Mouse (Mus musculus) hindbrain, embryonic 14.5 days (tissue): Measurements from ENCODE around the gene Vsig10l. TPM values are rescaled to one million over a fixed set of nuclear protein-coding genes. Genes with fewer than 3 reads are reported as not detected.

Experiments
- ATAC-seq: fragments of 200-750 bp; cut with Nextera tagmentation; 2 replicates; pipeline ENCODE4 v1.8.0; 2017; ENCODE audit warnings: moderate number of reproducible peaks, mild to moderate bottlenecking, moderate TSS enrichment, moderate library complexity; ENCODE audit not compliant: low FRiP score
- DNase-seq: peaks from one replicate; pipeline ENCODE4 v3.0.0-alpha.2; 2015; ENCODE audit warnings: low spot score
- H3K27ac ChIP-seq: fragments of 300-500 bp; sonication (generic); 2 replicates; pipeline ENCODE4 v1.5.1; 2014; ENCODE audit warnings: mild to moderate bottlenecking, moderate library complexity
- H3K27me3 ChIP-seq: fragments of 300-500 bp; sonication (generic); 2 replicates; pipeline ENCODE4 v1.6.1; 2014; ENCODE audit warnings: mild to moderate bottlenecking, low read length, mixed read lengths; ENCODE audit not compliant: control insufficient read depth, insufficient read depth
- H3K36me3 ChIP-seq: fragments of 300-500 bp; sonication (generic); replicated peaks from 2 replicates; pipeline ENCODE4 v1.6.1; 2014; ENCODE audit not compliant: control insufficient read depth, insufficient read depth
- H3K4me1 ChIP-seq: fragments of 300-500 bp; sonication (generic); replicated peaks from 2 replicates; pipeline ENCODE4 v1.6.1; 2014; ENCODE audit warnings: antibody characterized with exemption, low read length, mixed read lengths; ENCODE audit not compliant: control insufficient read depth, insufficient read depth
- H3K4me2 ChIP-seq: fragments of 300-500 bp; sonication (generic); replicated peaks from 2 replicates; pipeline ENCODE4 v1.6.1; 2014; ENCODE audit warnings: mild to moderate bottlenecking, moderate library complexity
- H3K4me3 ChIP-seq: fragments of 300-500 bp; sonication (generic); replicated peaks from 2 replicates; pipeline ENCODE4 v1.5.1; 2014; ENCODE audit warnings: mild to moderate bottlenecking, low read length
- H3K9ac ChIP-seq: fragments of 300-500 bp; sonication (generic); 2 replicates; pipeline ENCODE4 v1.6.1; 2014
- H3K9me3 ChIP-seq: fragments of 300-500 bp; sonication (generic); 2 replicates; pipeline ENCODE4 v1.6.1; 2016; ENCODE audit warnings: low read length; ENCODE audit not compliant: control insufficient read depth
- WGBS: fragments of 180-500 bp; shearing (Covaris S2); extraction: QIAGEN DNeasy Blood & Tissue Kit; methylation state at CpG from one replicate; pipeline ENCODE4 v1.1.7; 2014; 5-methylcytosine and 5-hydroxymethylcytosine counted together
- microRNA-seq: library from miRNA; unstranded; fragments of <30 nt; microRNA quantifications from one replicate; pipeline ENCODE4, GENCODE M21; 2016
- polyA plus RNA-seq: library from polyadenylated mRNA; unstranded; fragments of >200 nt; fragmentation: Nextera tagmentation; extraction: Ambion mirVana; gene quantifications from 2 replicates; pipeline ENCODE4 v1.2.1, GENCODE M21; 2014

Vsig10l gene
- polyA plus RNA-seq, 1 experiment from 2014 or later = 15.6 TPM

GRCm38 (mm10) chr7:43495343-43496021 is 32.5 kb downstream of the Vsig10l start:
- H3K36me3 ChIP-seq = no peaks in the 10 kb centered on the region
- no peak overlapping the region for H3K9ac ChIP-seq
- H3K9me3 ChIP-seq = no peaks in the 10 kb centered on the region
- DNase-seq (peak; percentile 69), ATAC-seq (peak; percentile 61; the same call in 1 of the 2 replicates)
- peaks cover 8% of the 10 kb centered on the region; the same call in 1 of the 2 replicates for H3K27me3 ChIP-seq
- H3K27ac ChIP-seq = no peak overlapping the region
- no peaks in the 10 kb centered on the region for H3K4me1 ChIP-seq
- H3K4me3 ChIP-seq = no peak overlapping the region
- WGBS = 13% methylated on average over 21 of the region's 21 CpGs
- H3K4me2 ChIP-seq = peak overlapping the region; percentile 30; the same call in 1 of the 2 replicates

- no peak for ATAC-seq
- H3K4me3 ChIP-seq = no peak overlapping the region
- no peak overlapping the region for H3K27ac ChIP-seq
- no peak for DNase-seq
- 73% methylated on average over 4 of the region's 4 CpGs for WGBS
- no peak overlapping the region for H3K9ac ChIP-seq
- no peaks in the 10 kb centered on the region for H3K36me3 ChIP-seq
- H3K9me3 ChIP-seq = no peaks in the 10 kb centered on the region
- H3K27me3 ChIP-seq = no peaks in the 10 kb centered on the region
- no peak overlapping the region for H3K4me2 ChIP-seq
- no peaks in the 10 kb centered on the region for H3K4me1 ChIP-seq
These were observed 48.9 kb downstream of the Vsig10l start for GRCm38 (mm10) chr7:43511707-43512478.

GRCm38 (mm10) chr7:43512519-43512918 is 49.6 kb downstream of the Vsig10l start:
- H3K4me2 ChIP-seq = no peak overlapping the region
- 86% methylated on average over 4 of the region's 4 CpGs for WGBS
- H3K4me1 ChIP-seq = no peaks in the 10 kb centered on the region
- H3K9ac ChIP-seq = no peak overlapping the region
- H3K27me3 ChIP-seq = no peaks in the 10 kb centered on the region
- H3K36me3 ChIP-seq = no peaks in the 10 kb centered on the region
- ATAC-seq (no peak), DNase-seq (no peak)
- H3K27ac ChIP-seq = no peak overlapping the region
- H3K4me3 ChIP-seq = no peak overlapping the region
- H3K9me3 ChIP-seq = no peaks in the 10 kb centered on the region

GRCm38 (mm10) chr7:43515076-43515475 is 52.1 kb downstream of the Vsig10l start:
- no peak overlapping the region for H3K27ac ChIP-seq
- H3K4me3 ChIP-seq = no peak overlapping the region
- H3K9me3 ChIP-seq = no peaks in the 10 kb centered on the region
- DNase-seq = no peak
- 85% methylated on average over 5 of the region's 5 CpGs for WGBS
- no peaks in the 10 kb centered on the region for H3K36me3 ChIP-seq
- no peaks in the 10 kb centered on the region for H3K4me1 ChIP-seq
- ATAC-seq = no peak
- H3K9ac ChIP-seq = no peak overlapping the region
- H3K27me3 ChIP-seq = no peaks in the 10 kb centered on the region
- no peak overlapping the region for H3K4me2 ChIP-seq

GRCm38 (mm10) chr7:43518341-43518740 is 55.4 kb downstream of the Vsig10l start:
- no peak overlapping the region for H3K9ac ChIP-seq

More at GRCm38 (mm10) chr7:43518341-43518740, 55.4 kb downstream of the Vsig10l start:
- DNase-seq = no peak
- H3K27ac ChIP-seq = no peak overlapping the region
- H3K4me2 ChIP-seq = no peak overlapping the region
- no peaks in the 10 kb centered on the region for H3K36me3 ChIP-seq
- WGBS = 83% methylated on average over 15 of the region's 15 CpGs
- H3K4me3 ChIP-seq = no peak overlapping the region
- no peaks in the 10 kb centered on the region for H3K9me3 ChIP-seq
- no peaks in the 10 kb centered on the region for H3K27me3 ChIP-seq
- no peaks in the 10 kb centered on the region for H3K4me1 ChIP-seq
- ATAC-seq = no peak

Small RNAs within 50 kb of the gene (microRNA-seq; reads per million reads assigned to microRNA genes)
- 0.97 reads per million for gene Mir7051

Other genes with a start within 250 kb of the Vsig10l start
- gene Zfp715, start 149.9 kb upstream of the Vsig10l start, polyA plus RNA-seq = 21.6 and 27.6 TPM in 2 replicates
- gene Siglecf, start 111.8 kb upstream of the Vsig10l start, polyA plus RNA-seq = 0.12 TPM in 1 of 2 replicates, not detected in the other
- not detected in 2 replicates for gene Siglecg, start 54.9 kb upstream of the Vsig10l start, polyA plus RNA-seq
- not detected in 2 replicates for gene Lim2, start 35.5 kb upstream of the Vsig10l start, polyA plus RNA-seq
- gene Nkg7, start 26.1 kb upstream of the Vsig10l start, polyA plus RNA-seq = not detected in 2 replicates
- not detected in 2 replicates for gene Cldnd2, start 22.4 kb upstream of the Vsig10l start, polyA plus RNA-seq
- gene Etfb, start 19.1 kb upstream of the Vsig10l start, polyA plus RNA-seq = 122 and 144 TPM in 2 replicates
- gene Gm45233, start 19.0 kb upstream of the Vsig10l start, polyA plus RNA-seq = 0.62 TPM in 1 of 2 replicates, not detected in the other
- gene Iglon5, start 26.9 kb downstream of the Vsig10l start, polyA plus RNA-seq = 10.0 and 11.1 TPM in 2 replicates
- gene 4931406B18Rik, start 42.8 kb downstream of the Vsig10l start, polyA plus RNA-seq = 0.31 TPM in 1 of 2 replicates, not detected in the other
- 1.1 TPM in 2 replicates for gene Cd33, start 81.3 kb downstream of the Vsig10l start, polyA plus RNA-seq
- gene Zfp658, start 99.1 kb downstream of the Vsig10l start, polyA plus RNA-seq = 8.0 and 8.5 TPM in 2 replicates
- gene Zfp719, start 116.5 kb downstream of the Vsig10l start, polyA plus RNA-seq = 17.4 and 18.3 TPM in 2 replicates
- 0.57 and 1.0 TPM in 2 replicates for gene Zfp819, start 144.0 kb downstream of the Vsig10l start, polyA plus RNA-seq
- gene Ceacam18, start 171.6 kb downstream of the Vsig10l start, polyA plus RNA-seq = not detected in 2 replicates
- gene Siglece, start 197.0 kb downstream of the Vsig10l start, polyA plus RNA-seq = 0.14 and 0.40 TPM in 2 replicates
- 14.6 and 15.1 TPM in 2 replicates for gene Ctu1, start 208.9 kb downstream of the Vsig10l start, polyA plus RNA-seq
- not detected in 2 replicates for gene Klk14, start 227.3 kb downstream of the Vsig10l start, polyA plus RNA-seq
- not detected in 2 replicates for gene Klk13, start 249.4 kb downstream of the Vsig10l start, polyA plus RNA-seq